Mouse (Mus musculus): ENCODE data around the gene Zbtb32.

Zbtb32 gene

DNA sequence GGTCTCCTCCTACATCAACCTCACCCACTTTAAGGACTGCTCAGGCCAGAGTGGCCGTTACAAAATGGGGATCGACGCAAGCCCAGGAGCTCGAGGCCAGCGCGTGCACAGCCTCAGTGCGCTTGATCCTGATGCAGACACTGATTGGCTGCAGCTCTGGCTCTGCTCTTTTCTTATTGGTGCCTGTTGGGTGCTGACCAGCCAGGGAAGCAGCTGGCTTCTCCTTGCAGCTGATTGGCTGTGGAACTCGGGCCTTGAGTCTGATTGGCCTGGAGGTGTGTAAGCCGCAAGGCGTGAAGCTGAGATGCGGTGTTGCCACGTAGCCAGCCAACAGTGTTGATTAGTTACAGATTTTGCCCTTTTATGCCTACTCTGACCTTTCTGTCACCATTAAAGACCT is at the start of gene Zbtb32:
Gene Zbtb32 (minus strand): TSS at position 124 of the 400 bp plus-strand sequence.
- no peak for DNase-seq (ENCODE audit: low spot score)

DNA sequence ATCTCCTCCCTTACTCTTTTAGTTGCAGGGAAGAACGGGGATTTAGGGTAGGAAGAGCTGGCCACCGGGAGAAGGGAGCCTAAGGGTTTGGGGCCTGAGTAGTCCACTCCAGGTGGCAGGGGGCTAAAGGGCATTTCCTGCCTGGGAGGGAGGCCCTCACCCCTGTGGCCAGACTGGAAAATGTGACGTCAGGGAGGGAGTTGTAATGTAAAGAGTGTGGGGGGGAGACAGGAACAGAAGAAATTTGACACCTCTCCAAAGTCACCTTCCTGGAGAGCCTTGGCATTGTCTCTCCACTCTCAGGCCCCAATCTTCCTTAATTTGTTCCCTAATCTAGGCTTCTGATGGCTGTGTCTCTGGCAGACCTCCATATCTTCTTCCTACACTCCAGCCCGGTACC is 40.4 kb upstream of the Zbtb32 start:
- no peak for DNase-seq (ENCODE audit: low spot score)

DNA sequence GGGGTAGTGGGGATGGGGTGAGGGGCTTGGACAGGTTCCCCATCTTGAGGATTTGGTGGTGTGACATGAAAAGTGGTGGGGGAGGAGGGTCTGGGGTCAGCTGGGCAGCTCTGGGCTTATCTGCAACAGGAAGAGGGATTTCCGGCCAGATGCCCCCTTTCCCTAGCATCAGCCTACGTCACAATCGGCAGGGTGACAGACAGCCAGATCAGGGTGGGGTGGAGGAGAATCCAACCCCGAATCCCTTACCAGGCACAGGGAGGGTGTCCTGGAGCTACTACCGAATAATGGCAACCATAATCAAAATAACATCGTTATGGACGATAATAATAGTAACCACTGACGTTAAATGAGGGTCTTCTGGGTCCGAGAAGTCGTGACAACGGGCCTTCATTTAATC is 37.7 kb upstream of the Zbtb32 start:
- DNase-seq (ENCODE audit: low spot score), result no peak

DNA sequence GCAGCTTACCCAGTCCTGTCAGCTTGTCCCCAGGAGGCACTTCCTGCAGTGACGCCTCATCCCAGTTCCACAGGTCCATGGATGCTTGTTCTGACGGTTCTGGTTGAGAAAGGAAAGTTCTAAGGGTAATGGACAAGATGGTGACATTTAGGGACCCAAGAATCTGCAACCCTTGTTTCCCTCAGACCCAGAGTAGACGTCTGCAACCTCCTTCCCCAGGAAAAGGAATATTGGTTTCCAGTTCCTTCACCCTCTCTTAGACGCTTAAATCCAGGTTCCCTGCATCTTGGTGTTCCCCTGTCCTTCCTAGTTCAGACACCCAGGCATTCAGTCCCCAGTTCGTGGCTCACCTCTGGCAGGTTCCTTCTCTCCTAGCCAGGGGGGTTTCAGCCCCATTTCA is 37.0 kb upstream of the Zbtb32 start, which contains the start of gene Etv2:
Gene Etv2 (minus strand): TSS at position 101 of the 400 bp plus-strand sequence.
- DNase-seq (ENCODE audit: low spot score), result no peak

DNA sequence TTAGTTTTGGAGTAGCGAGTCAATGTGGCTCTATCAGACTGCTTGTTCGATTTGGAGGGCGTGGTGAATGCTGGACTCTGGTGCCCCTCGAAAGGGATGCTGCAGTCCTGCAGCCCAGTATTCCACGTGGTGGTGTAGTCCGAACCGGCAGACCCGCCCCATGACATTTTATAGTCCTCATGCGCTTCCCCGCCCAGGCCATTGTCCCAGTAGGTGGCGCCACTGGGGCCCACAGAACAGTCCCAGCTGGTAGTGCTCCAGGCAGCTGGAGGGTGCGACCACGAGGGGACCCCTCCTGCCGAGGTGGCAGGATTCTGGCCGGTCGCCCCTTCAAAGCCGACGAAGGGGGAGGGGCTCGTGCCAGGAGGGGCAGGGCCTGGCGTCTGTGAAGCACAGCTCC is 35.9 kb upstream of the Zbtb32 start:
- no peak for DNase-seq (ENCODE audit: low spot score)

DNA sequence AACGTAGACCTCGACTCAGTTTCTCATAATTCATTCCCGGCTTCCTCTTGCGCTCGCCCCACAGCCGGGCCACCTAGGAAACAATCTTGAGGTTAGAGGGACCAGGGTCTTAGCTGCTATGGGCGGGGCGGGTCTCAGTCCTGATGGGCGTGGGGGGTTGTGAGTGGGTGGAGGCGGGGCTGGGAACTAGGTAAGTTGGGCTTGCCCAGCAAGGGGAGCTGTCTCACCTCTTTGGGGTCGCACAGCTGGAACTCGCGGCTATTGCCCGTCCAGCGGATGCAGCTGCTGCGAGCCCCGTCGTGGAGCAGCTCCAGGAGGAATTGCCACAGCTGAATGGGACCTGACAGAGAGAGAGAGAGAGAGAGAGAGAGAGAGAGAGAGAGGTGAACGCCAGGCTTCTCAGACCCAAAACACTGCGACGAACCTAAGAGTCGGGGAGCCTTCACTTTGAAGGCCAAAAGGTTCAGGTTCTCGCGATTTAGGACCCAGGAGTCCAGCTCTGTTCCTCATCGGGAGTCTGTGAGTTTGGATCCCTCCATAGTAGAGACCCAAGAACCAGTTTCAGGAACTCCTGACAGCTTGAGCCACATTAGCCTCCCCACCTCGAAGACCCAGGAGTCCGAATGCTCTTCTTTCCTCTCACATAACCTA is 35.2 kb upstream of the Zbtb32 start:
- no peak for DNase-seq (ENCODE audit: low spot score)

DNA sequence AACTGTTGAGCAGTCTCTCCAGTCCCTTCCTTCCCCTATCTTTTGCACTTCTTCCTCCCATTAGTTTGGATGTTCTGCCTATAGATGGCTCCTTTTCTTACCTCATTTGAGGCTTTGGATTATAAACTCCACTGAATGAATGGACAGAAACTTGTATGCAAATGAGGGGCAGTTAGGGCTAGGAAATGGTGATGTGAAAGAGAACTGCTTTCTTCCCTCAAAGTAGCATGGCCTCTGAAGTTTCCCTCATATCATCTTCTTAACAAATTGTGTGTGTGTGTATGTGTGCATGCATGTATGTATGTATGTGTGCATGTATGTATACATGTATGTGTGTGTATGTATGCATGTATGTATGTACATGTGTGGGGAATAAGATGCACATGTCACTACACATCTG is 30.3 kb upstream of the Zbtb32 start:
- no peak for DNase-seq (ENCODE audit: low spot score)

DNA sequence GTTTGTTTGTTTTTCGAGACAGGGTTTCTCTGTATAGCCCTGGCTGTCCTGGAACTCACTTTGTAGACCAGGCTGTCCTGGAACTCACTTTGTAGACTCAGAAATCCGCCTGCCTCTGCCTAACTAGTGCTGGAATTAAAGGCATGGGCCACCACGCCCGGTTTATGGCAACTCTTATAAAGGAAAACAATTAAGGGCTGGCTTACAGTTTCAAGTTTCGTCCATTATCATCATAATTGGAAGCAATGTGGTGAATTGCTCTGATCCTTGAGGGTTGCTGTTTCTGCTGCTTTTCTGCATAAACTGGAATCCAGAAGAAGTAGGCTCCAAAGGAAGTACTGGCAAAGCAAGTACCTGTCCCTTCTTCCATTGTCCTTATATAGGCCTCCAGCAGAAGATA is 27.9 kb upstream of the Zbtb32 start:
- DNase-seq (ENCODE audit: low spot score), result no peak

DNA sequence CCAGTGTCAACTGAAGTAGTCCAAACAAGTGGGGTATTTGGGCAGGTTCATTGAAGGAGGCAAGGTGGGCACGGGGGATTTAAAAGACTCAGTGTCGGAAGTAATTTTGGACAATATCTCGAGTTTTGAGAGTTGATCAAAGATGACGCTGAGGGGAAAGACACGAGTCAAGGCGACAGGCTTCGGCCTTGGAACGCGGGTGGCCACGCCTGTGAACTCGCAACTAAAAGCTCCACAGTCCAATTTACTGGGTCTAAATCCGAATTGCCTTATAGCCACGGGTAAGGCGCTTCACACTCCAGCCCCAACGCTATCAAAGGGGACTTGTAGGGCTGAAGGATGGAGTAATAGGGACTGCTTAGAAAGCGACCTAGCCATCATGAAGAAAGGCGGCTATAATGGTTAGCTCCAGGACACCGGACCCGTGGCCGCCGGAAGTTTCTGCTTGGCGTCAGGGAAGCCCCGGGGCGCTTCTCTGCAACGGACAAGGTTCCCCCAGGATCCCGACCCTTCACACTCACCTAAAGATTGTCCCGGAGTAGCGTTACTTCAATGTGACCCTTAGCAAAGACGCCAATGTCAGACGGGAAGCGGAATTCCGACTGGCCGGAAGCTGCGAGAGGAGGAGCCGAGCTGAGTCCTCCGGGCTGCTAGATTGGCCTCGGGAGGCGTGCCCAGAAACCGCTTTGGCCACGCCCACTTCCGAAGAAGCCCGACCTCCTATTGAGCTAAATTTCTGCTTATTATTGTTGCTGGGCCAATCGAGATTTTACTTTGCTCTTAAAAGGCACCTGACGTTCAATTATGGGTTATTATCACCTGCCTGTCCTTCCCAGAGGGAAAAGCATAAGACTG is 27.0 kb upstream of the Zbtb32 start, which contains the start of gene Cox6b1:
Gene Cox6b1 (minus strand): TSS at position 622 of the 855 bp plus-strand sequence.
- peak; percentile 80 for DNase-seq (ENCODE audit: low spot score)

DNA sequence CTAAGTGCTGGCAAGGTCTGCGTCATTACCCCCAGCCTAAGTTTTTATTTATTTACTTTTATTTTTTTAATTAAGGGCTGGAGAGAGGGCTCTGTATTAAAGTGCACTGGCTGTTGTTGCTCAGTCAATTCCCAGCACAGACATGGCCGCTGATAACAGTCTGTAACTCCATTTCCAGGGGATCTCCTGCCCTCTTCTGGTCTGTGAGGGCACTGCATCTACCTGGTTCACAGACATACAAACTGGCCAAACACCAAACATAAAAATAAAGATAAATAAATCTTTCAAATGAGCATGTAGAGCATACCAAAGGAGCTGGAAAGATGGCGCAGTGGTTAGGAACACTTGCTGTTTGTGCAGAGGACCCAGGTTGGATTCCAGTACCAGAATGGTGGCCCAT is 20.5 kb upstream of the Zbtb32 start:
- no peak for DNase-seq (ENCODE audit: low spot score)

DNA sequence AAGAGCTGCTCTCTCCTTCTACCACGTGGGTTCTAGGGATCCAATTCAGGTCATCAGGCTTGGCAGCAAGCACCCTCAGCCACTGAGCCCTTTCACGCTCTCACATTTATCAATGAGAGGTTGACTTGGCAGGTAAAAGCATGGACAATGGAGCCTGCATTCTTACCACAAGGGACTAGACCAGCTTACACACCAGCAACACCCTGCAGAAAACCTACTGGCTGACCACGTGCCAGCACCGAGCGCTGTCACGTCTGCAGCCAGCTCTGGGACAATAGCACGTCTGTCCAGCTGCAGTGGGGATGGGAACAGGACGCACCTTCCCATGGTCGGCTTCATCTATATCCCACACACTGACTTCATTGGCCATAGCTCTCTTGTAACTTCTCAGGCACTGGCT is 19.9 kb upstream of the Zbtb32 start:
- DNase-seq (ENCODE audit: low spot score), result no peak

DNA sequence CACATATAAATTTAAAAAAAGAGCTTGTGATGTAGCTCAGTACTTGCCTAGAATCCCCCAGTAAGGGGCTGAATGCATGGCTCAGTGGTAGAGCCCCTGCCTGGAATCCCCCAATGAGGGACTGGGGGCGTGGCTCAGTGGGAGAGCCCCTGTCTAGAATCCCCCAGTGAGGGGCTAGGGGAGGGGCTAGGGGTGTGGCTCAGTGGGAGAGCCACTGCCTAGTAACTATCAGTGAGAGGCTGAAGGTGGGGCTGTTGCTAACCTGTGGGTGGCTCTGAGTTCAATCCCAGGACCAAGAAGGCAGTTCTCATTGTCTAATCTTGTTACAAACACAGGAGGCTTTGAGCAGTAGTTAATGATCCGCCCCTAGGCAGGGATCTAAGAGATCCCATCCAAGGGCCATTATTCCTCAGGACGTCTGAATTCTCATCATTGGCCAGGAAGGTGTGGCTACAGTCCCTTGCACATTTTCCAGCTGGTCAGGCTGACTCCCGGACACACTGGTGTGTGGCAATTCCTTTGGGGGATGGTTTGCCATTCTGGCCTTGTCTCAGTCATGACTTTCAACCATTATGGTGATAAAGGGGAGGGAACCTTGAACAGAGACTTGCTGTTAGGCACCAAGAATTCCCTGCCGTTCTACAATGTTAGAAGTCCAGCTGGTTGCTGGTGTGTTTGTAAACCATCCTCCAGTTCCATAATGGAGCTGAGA is 16.5 kb upstream of the Zbtb32 start:
- DNase-seq (ENCODE audit: low spot score), result peak; percentile 22

DNA sequence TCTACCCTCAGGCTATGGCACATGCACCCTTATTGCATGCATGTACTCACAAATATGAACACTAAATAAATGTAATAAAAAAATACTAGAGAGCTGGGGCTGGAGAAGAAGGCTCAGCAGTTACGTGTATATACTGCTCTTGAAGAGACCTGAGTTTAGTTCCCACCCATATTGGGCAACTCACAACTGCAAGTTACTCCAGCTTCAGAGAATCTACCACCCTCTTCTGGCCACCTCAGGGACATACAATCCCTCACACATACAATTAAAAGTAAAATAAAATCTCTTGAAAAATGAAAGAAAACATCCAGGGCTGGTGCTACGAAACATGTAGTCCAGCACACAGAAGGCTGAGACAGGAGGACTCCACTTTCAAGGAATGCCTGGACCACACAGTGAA is 15.7 kb upstream of the Zbtb32 start:
- no peak for DNase-seq (ENCODE audit: low spot score)

DNA sequence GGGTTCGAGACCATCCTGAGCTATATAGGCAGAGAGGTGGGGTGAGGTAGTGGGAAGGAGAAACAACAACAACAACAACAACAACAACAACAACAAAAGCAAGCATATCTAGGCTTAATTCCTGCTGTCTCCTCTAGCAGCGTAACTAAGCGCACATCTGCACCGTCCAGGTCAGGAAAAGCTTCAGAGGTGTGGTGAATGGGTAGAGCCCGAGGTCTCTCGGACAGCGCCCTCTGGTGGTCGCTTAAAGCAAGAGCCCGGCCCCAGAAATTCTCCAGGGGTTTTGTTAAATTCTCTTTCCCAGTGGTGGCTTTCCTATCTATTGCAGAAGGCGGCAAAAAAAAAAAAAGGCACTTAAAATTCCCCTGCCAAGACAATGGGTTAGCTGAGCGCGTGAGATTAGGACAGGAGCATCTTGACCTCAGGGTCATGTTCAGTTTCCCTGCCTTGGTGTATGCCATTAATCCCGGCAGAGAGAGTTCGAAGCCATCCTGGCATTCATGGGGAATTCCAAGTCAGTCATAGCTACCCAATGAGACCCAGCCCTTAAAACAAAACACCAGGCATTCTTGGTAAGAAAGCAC is 14.9 kb upstream of the Zbtb32 start:
- DNase-seq (ENCODE audit: low spot score), result no peak

DNA sequence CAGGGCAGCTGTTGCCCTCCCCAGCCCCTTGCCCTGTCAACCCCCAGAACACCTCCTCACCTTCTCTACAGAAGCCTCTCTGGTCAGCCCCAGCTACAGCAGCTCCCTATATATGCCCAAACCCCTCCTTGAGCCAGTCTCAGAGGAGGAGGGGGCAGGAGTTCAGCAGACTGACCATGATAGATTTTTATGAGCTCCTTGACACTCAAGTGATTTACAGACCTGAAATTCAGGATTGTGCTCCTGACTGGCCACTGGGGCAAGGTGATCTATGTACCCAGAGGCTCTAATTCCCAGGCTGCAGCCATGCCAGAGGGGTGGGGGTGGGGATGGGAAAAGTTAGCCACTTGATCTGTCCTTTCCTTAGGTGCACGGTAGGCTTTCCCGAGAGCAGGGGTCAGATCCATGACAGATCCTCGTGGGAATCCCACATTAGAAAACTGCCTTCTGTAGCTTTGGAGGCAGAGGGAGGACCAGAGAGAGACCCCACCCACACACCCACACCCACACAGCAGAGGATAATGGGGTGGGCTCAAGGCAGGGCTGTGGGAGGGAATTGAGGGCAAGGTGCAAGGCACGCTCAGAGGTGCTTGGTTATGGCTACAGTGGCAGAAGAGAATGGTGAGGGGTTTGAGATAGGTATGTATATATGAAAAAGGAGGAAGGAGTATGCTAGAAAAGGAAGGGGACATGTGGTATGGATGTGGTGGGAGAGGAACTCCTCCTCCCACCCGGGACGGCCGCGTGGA is 14.1 kb upstream of the Zbtb32 start, which contains the start of gene Upk1a:
Gene Upk1a (minus strand): TSS at position 194 of the 749 bp plus-strand sequence.
- no peak for DNase-seq (ENCODE audit: low spot score)

DNA sequence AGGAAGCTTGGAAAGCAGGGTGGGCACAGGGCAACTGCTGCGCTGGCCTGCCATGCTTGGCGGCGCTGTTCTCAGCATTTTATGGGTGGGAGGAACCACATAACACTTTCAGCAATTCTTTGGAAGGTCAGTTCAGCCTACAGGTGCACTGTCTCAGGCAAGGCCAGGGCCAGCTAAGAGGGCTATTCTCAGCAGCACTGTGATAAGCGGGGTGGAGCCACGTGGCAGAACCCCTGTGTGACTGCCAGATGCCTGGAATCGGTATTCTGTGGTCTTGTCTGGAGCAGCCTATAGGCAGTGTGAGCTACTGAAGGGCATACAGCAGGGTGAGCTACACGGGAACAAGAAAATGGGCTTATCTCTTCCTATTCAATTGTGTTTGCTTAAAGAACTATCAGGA is 11.3 kb upstream of the Zbtb32 start:
- no peak for DNase-seq (ENCODE audit: low spot score)

DNA sequence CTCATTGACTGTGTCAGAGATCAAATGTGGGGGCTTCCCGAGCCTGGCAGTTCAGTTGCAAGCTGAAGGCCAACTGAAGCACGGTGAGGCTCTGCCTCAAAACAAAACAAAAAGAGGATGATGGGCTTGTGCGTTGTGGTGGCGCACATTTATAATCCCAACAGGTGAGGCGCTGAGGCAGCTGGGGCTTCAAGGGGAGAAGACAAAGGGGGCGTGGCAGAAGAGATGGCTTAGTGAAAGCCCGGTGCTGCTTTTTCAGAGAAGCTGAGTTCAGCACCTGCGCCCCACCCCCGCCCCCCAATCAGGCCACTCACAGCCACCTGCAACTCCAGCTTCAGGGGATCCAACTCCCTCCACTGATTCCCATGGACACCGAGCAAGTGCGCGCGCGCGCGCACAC is 9.8 kb upstream of the Zbtb32 start:
- no peak for DNase-seq (ENCODE audit: low spot score)

DNA sequence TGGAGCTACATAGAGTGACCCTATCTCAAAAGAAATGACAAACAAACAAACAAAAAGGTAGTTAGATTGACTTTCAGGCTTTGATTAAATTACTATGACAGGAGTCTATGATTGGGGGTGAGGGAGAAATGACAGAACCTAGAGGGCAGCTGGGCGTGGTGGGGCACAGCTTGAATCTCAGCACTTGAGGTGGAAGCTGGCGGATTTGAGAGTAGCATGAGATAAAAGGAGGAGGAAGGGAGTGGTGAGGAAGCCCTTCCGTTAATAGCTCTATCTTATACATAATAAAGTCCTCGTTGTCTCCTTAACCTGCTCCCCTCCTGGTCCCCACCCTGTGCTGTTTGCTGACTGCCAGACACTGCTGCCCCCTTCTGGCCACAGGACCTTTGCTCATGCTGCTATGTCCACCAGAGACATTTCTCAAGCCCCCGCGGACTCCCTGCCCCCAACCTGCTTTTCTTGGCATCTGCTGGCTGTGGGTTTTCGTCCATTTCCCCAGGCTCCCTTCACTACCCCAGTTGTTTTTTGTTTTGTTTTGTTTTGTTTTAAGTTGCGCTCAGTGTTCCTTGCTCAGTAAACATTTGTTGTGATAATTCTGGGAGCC is 9.1 kb upstream of the Zbtb32 start:
- no peak for DNase-seq (ENCODE audit: low spot score)

DNA sequence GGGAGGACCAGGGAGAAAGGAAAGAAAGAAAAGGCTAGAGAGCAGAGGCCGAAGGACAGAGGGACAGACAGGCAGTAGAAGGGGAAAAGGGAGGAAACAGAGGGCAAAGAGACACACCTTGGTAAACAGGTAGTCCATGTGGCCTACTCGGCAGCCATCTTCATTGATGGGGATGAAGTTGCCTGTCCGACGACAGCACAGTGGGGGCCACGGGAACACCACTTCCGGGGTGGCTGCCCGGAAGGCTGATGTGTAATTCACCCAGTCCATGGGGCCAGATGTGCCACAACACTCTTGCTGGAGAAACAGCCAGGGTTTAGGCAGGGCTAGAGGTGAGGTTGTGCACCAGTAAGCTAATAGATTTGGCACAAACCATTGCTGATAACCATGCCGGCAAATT is 6.2 kb upstream of the Zbtb32 start:
- no peak for DNase-seq (ENCODE audit: low spot score)

DNA sequence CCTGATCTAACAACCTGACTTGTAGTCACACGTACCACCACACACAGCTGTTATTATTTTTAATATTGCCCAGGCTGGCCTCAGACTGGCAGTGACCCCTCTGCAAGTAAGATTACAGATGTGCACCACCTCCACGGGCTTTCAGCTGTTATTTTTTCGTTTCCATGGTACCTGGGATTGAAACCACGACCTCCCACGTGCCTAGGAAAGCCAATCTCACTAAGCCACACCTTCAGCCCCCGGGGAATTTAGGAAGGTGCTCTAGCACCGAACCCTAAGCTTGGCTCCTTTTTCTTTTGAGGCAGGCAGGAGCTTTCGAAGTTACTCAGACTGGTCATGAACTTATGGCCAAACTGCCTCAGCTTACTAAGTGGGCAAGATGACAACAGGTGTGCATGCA is 5.7 kb upstream of the Zbtb32 start:
- no peak for DNase-seq (ENCODE audit: low spot score)

DNA sequence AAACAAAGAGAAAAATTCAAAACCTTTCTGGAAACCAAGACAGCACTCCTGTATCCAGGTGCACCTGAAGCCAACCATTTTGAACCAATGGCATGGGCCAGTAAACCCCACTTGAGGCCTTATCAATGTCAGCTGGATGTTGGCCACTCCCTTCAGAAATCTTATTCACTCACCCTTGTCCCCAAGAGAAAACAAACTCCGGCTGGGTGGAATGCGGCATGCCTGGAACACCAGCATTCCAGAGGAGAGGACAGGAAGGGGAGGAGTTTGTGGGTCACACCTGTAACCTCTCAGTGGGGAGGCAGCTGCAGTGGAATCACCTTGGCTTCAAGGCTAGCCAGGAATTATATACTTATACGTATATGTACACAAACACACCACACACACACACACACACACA is 3.9 kb upstream of the Zbtb32 start:
- no peak for DNase-seq (ENCODE audit: low spot score)

Measured in ovary, adult 18-20 months (tissue).